Mouse (Mus musculus) MEL (cell line): ENCODE results near the gene Samhd1.

Experiments
- CHD2 ChIP-seq: IDR thresholded peaks from 2 replicates; pipeline ENCODE4 v1.6.1; 2011; ENCODE audit warnings: low read length, improper control_type of control experiment
- CTCF ChIP-seq, 3 experiments: IDR thresholded peaks in 2 of 3; conservative IDR thresholded peaks in 1 of 3; 2 replicates each; pipeline ENCODE4 v1.5.1; 2011 to 2012; ENCODE audit warnings: low read length in 3 of 3, low read depth in 2 of 3, mild to moderate bottlenecking in 2 of 3, improper control_type of control experiment in 1 of 3, inconsistent platforms in 1 of 3, mixed read lengths in 1 of 3, moderate library complexity in 1 of 3; ENCODE audit not compliant: control insufficient read depth in 1 of 3, insufficient read depth in 1 of 3, poor library complexity in 1 of 3, severe bottlenecking in 1 of 3
- ETS1 ChIP-seq: IDR thresholded peaks from 2 replicates; pipeline ENCODE4 v1.6.1; 2012; ENCODE audit warnings: low read depth, mild to moderate bottlenecking, inconsistent platforms, low read length, improper control_type of control experiment, moderate library complexity
- GATA1 ChIP-seq: IDR thresholded peaks from 2 replicates; pipeline ENCODE4 v1.6.1; 2011; ENCODE audit warnings: low read depth, low read length, improper control_type of control experiment
- JUND ChIP-seq: IDR thresholded peaks from 2 replicates; pipeline ENCODE4 v1.6.1; 2011; ENCODE audit warnings: low read depth, mild to moderate bottlenecking, improper control_type of control experiment, low read length
- MAX ChIP-seq: IDR thresholded peaks from 2 replicates; pipeline ENCODE4 v1.6.1; 2011; ENCODE audit warnings: low read length, improper control_type of control experiment
- NELFE ChIP-seq: IDR thresholded peaks from 2 replicates; pipeline ENCODE4 v1.6.1; 2011; ENCODE audit warnings: low read depth, low read length, improper control_type of control experiment
- NRF1 ChIP-seq: IDR thresholded peaks from 2 replicates; pipeline ENCODE4 v1.6.1; 2014; ENCODE audit warnings: low read depth, mild to moderate bottlenecking, inconsistent platforms, low read length, improper control_type of control experiment, moderate library complexity; ENCODE audit not compliant: poor library complexity, insufficient read depth, severe bottlenecking
- POLR2A ChIP-seq, 2 experiments: IDR thresholded peaks; 2 replicates each; pipeline ENCODE4 v1.6.1; 2011 to 2012; ENCODE audit warnings: low read length in 2 of 2, mild to moderate bottlenecking in 2 of 2, control low read depth in 1 of 2, improper control_type of control experiment in 1 of 2, low read depth in 1 of 2, moderate library complexity in 1 of 2; ENCODE audit not compliant: control insufficient read depth in 1 of 2, insufficient read depth in 1 of 2, poor library complexity in 1 of 2
- RCOR1 ChIP-seq: IDR thresholded peaks from 2 replicates; pipeline ENCODE4 v1.6.1; 2012; ENCODE audit warnings: low read depth, mild to moderate bottlenecking, inconsistent platforms, low read length, improper control_type of control experiment
- SIN3A ChIP-seq: IDR thresholded peaks from 2 replicates; pipeline ENCODE4 v1.6.1; 2012; ENCODE audit warnings: low read length, improper control_type of control experiment, inconsistent platforms
- TAL1 ChIP-seq: IDR thresholded peaks from 2 replicates; pipeline ENCODE4 v1.6.1; 2012; ENCODE audit warnings: mild to moderate bottlenecking, inconsistent platforms, low read length, moderate library complexity, mixed read lengths

DNA sequence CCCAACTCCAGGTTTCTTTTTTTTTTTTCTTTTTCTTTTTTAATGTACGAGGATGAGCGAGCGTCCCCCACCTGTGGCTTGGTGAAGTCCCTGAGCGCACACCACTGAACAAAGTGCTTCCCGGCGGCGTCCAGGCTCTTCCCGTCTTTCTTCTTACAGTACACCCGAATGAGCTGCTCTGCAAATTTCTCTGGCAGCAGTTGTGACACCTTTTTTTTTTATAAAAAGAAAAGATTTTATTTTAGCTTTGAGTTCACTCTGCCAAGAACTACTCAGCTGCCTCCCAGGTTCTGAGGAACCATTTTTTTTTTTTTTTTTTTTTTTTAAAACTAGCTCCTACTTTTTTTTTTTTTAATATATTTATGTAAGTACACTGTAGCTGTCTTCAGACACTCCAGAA is 33.4 kb downstream of the Samhd1 start:
- TF ChIP-seq MAX (no peak), CTCF (IDR thresholded peaks at IDR 0.05 in 2 of 3, conservative IDR thresholded peaks at IDR 0.05 in 1 of 3; ENCODE audit: control insufficient read depth in 1 of 3, insufficient read depth in 1 of 3, low read depth in 2 of 3, low read length in 3 of 3, poor library complexity in 1 of 3, severe bottlenecking in 1 of 3) (no peak), RCOR1 (no peak), TAL1 (no peak), GATA1 (no peak), NELFE (no peak), NRF1 (no peak), ETS1 (no peak), POLR2A (IDR thresholded peaks at IDR 0.05; ENCODE audit: control insufficient read depth in 1 of 2, insufficient read depth in 1 of 2, low read depth in 1 of 2, low read length in 2 of 2, poor library complexity in 1 of 2) (no peak), CHD2 (no peak), SIN3A (no peak), JUND (no peak)
